Mouse (Mus musculus) limb, embryonic 11.5 days (tissue): ENCODE data around the gene Nlrc5. TPM values are rescaled to one million over a fixed set of nuclear protein-coding genes. Genes with fewer than 3 reads are reported as not detected.
A peak's percentile ranks its signal among the peaks of the same experiment; 100 is the strongest.

ENCODE experiments used
- ATAC-seq: fragments of 200-750 bp; cut with Nextera tagmentation; 2 replicates; pipeline ENCODE4 v1.8.0; 2017; ENCODE audit warnings: low read depth; ENCODE audit not compliant: insufficient number of reproducible peaks, low FRiP score, low TSS enrichment
- DNase-seq: peaks from one replicate; pipeline ENCODE4 v3.0.0-alpha.2; 2015; ENCODE audit warnings: low spot score
- H3K27ac ChIP-seq: fragments of 300-500 bp; sonication (generic); replicated peaks from 2 replicates; pipeline ENCODE4 v1.5.1; 2014; ENCODE audit warnings: low read depth, mild to moderate bottlenecking, low read length
- H3K27me3 ChIP-seq: fragments of 300-500 bp; sonication (generic); 2 replicates; pipeline ENCODE4 v1.6.1; 2014; ENCODE audit warnings: mild to moderate bottlenecking, low read length, mixed read lengths; ENCODE audit not compliant: control insufficient read depth, insufficient read depth
- H3K36me3 ChIP-seq: fragments of 300-500 bp; sonication (generic); 2 replicates; pipeline ENCODE4 v1.6.1; 2014; ENCODE audit warnings: mild to moderate bottlenecking, low read length, moderate library complexity, mixed read lengths; ENCODE audit not compliant: control insufficient read depth, insufficient read depth
- H3K4me1 ChIP-seq: fragments of 300-500 bp; sonication (generic); 2 replicates; pipeline ENCODE4 v1.6.1; 2014; ENCODE audit warnings: low read length, mixed read lengths; ENCODE audit not compliant: control insufficient read depth, insufficient read depth
- H3K4me2 ChIP-seq: fragments of 300-500 bp; sonication (generic); 2 replicates; pipeline ENCODE4 v1.6.1; 2014; ENCODE audit warnings: low read depth, mild to moderate bottlenecking, moderate library complexity; ENCODE audit not compliant: severe bottlenecking
- H3K4me3 ChIP-seq: fragments of 300-500 bp; sonication (generic); 2 replicates; pipeline ENCODE4 v1.5.1; 2014; ENCODE audit warnings: low read depth, low read length
- H3K9ac ChIP-seq: fragments of 300-500 bp; sonication (generic); 2 replicates; pipeline ENCODE4 v1.6.1; 2014; ENCODE audit warnings: mild to moderate bottlenecking, low read length
- H3K9me3 ChIP-seq: fragments of 300-500 bp; sonication (generic); 2 replicates; pipeline ENCODE4 v1.6.1; 2016; ENCODE audit warnings: low read length; ENCODE audit not compliant: control insufficient read depth
- WGBS: fragments of 180-500 bp; shearing (Covaris S2); extraction: QIAGEN DNeasy Blood & Tissue Kit; methylation state at CpG from one replicate; pipeline ENCODE4 v1.1.7; 2014; 5-methylcytosine and 5-hydroxymethylcytosine counted together
- polyA plus RNA-seq: library from polyadenylated mRNA; unstranded; fragments of >200 nt; fragmentation: Nextera tagmentation; extraction: Ambion mirVana; gene quantifications from 2 replicates; pipeline ENCODE4 v1.2.1, GENCODE M21; 2014

Nlrc5 gene
- polyA plus RNA-seq, 1 experiment from 2014 or later: 0.24 TPM

- Histone ChIP-seq H3K9me3 (no peaks in the 10 kb centered on the region), H3K27me3 (no peaks in the 10 kb centered on the region), H3K4me3 (no peak overlapping the region), H3K4me2 (no peak overlapping the region), H3K27ac (no peak overlapping the region), H3K36me3 (no peaks in the 10 kb centered on the region), H3K4me1 (no peaks in the 10 kb centered on the region), H3K9ac (no peak overlapping the region)
- 41% methylated on average over 1 of the region's 1 CpGs for WGBS
- DNase-seq: no peak
- no peak for ATAC-seq
Measured at GRCm38 (mm10) chr8:94516209-94516593, 82.0 kb downstream of the Nlrc5 start.

- no peak overlapping the region for H3K9ac ChIP-seq
- ATAC-seq (no peak), DNase-seq (no peak)
- H3K4me1 ChIP-seq: no peaks in the 10 kb centered on the region
- 60% methylated on average over 2 of the region's 3 CpGs for WGBS
- no peaks in the 10 kb centered on the region for H3K9me3 ChIP-seq
- H3K36me3 ChIP-seq: no peaks in the 10 kb centered on the region
- H3K4me3 ChIP-seq: no peak overlapping the region
- H3K27me3 ChIP-seq: no peaks in the 10 kb centered on the region
- H3K4me2 ChIP-seq: no peak overlapping the region
- H3K27ac ChIP-seq: no peak overlapping the region
Measured at GRCm38 (mm10) chr8:94516766-94517165, 82.6 kb downstream of the Nlrc5 start.

GRCm38 (mm10) chr8:94518331-94518730 lies 84.2 kb downstream of the Nlrc5 start:
- no peak for ATAC-seq
- Histone ChIP-seq H3K4me1 (no peaks in the 10 kb centered on the region), H3K4me3 (no peak overlapping the region), H3K9me3 (no peaks in the 10 kb centered on the region), H3K27me3 (no peaks in the 10 kb centered on the region), H3K27ac (no peak overlapping the region), H3K9ac (no peak overlapping the region), H3K36me3 (no peaks in the 10 kb centered on the region), H3K4me2 (no peak overlapping the region)
- no peak for DNase-seq
- 78% methylated on average over 10 of the region's 10 CpGs for WGBS

DNA sequence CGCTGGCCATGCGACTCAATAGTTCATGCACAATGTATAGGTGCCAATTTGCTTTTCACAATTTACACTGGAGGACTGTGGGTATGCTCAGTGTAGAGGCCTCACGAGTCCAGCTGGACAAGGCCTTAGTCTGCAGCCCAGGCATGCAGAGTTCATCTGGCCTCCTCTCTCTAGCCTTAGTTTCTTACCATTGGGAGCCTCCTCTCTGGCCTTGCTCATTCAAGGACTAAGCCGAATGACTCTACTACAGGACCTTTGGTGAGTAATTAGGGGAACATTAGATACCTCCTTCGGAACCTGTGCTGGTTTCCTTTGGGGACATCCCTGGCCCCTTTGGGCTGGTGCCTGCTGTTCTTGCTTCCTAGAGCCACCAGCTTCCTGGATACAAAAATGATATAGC lies 84.9 kb downstream of the Nlrc5 start:
- no peak overlapping the region for H3K4me3 ChIP-seq
- no peak overlapping the region for H3K9ac ChIP-seq
- ATAC-seq: no peak
- no peaks in the 10 kb centered on the region for H3K4me1 ChIP-seq
- H3K27me3 ChIP-seq: no peaks in the 10 kb centered on the region
- no peak overlapping the region for H3K4me2 ChIP-seq
- H3K9me3 ChIP-seq: no peaks in the 10 kb centered on the region
- H3K36me3 ChIP-seq: no peaks in the 10 kb centered on the region
- no peak for DNase-seq
- H3K27ac ChIP-seq: no peak overlapping the region
- WGBS: 95% methylated on average over 5 of the region's 5 CpGs

DNA sequence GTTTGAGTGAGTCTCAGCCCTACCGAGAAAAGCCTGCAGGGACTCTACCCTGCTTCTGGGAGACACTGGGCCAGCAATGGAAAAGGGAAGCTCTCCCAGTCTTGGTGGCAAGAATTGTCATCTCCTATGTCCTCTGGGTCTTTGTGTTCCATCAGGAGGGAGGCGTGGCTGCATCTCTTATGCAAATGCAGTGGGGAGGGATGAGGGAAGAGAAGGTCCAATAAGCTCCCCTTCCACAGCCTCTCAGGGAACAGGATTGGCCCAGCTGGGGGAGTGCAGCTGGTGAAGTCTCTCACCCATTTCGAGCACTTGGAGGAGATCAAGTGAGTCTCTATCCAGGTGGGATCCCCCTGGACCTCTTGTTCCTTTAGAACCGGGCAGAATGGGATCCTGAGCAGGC lies 87.3 kb downstream of the Nlrc5 start:
- no peak for DNase-seq
- H3K27ac ChIP-seq: no peak overlapping the region
- WGBS: 70% methylated on average over 4 of the region's 4 CpGs

DNA sequence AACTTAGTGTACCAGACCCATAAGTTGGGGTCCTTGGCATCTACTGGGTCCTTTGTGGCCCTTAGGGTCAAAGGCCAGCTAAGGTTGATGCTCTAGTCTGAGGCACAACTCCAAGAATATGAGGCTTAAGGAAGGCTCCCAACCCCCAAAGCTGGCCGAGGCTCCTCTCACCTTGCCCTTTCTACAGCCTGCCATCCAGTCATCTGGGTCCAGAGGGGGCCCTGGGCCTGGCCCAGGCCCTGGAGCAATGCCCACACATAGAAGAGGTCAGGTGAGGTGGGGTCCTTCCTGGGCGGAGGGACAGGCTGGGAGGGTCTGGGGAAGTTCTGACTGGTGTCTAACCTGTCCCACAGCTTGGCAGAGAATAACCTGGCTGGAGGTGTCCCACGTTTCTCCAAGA lies 88.3 kb downstream of the Nlrc5 start:
- H3K9me3 ChIP-seq: no peaks in the 10 kb centered on the region
- WGBS: 85% methylated on average over 3 of the region's 3 CpGs
- ATAC-seq (no peak), DNase-seq (no peak)
- no peaks in the 10 kb centered on the region for H3K27me3 ChIP-seq
- no peak overlapping the region for H3K9ac ChIP-seq
- no peak overlapping the region for H3K27ac ChIP-seq
- H3K4me3 ChIP-seq: no peak overlapping the region
- no peaks in the 10 kb centered on the region for H3K36me3 ChIP-seq
- no peaks in the 10 kb centered on the region for H3K4me1 ChIP-seq
- H3K4me2 ChIP-seq: no peak overlapping the region

More for the DNA sequence above, 87.3 kb downstream of the Nlrc5 start:
- no peaks in the 10 kb centered on the region for H3K9me3 ChIP-seq
- H3K4me3 ChIP-seq: no peak overlapping the region
- H3K4me2 ChIP-seq: no peak overlapping the region
- ATAC-seq: no peak
- H3K4me1 ChIP-seq: no peaks in the 10 kb centered on the region
- H3K36me3 ChIP-seq: no peaks in the 10 kb centered on the region
- H3K9ac ChIP-seq: no peak overlapping the region
- H3K27me3 ChIP-seq: no peaks in the 10 kb centered on the region

DNA sequence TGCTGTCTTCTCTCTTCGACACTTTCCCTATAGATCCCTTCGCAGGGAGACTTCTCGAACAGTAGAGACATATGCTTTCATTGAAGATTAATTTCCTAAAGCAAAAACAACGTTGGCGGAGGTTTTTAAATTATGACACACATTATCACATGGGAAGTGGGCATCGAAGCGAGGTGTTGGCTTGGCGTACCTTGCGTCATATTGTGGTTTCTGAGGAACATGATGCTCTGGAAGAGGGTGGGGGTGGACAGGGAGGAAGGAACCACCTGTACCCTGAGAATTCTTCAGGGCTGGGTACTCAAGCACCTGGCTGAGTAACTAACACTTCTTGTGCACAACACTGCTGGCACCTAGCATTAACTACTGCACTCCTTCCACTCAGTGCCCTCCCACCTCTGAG lies 90.4 kb downstream of the Nlrc5 start:
- WGBS: 84% methylated on average over 9 of the region's 9 CpGs
- no peak overlapping the region for H3K9ac ChIP-seq
- no peak overlapping the region for H3K4me3 ChIP-seq
- no peak overlapping the region for H3K27ac ChIP-seq
- DNase-seq (no peak), ATAC-seq (no peak)
- H3K4me1 ChIP-seq: no peaks in the 10 kb centered on the region
- no peaks in the 10 kb centered on the region for H3K9me3 ChIP-seq
- no peaks in the 10 kb centered on the region for H3K36me3 ChIP-seq
- no peaks in the 10 kb centered on the region for H3K27me3 ChIP-seq
- H3K4me2 ChIP-seq: no peak overlapping the region

DNA sequence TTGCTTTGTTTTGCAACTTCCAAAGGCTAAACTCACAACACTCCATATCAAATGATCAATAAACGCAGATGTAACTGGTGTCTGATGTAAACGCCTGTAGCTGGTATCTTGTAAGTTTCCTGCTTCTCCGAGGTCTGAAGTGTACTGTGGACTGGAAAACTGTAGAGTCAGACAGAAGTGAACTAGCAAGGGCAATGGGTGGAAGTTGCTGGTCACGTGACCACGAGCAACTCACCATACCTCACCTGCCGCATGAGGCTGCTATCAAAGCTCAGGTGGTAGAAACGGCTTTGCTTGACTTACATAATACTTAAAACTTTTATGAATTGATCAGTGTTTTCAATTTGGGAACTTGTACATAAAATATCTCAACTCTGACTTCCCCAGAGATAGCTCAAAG lies 93.0 kb downstream of the Nlrc5 start:
- Histone ChIP-seq H3K9ac (no peak overlapping the region), H3K9me3 (no peaks in the 10 kb centered on the region), H3K36me3 (no peaks in the 10 kb centered on the region), H3K27me3 (peaks cover 5% of the 10 kb centered on the region; the same call in 1 of the 2 replicates), H3K4me3 (no peak overlapping the region), H3K4me1 (no peaks in the 10 kb centered on the region), H3K4me2 (no peak overlapping the region), H3K27ac (no peak overlapping the region)
- DNase-seq (no peak), ATAC-seq (no peak)
- 81% methylated on average over 7 of the region's 7 CpGs for WGBS

DNA sequence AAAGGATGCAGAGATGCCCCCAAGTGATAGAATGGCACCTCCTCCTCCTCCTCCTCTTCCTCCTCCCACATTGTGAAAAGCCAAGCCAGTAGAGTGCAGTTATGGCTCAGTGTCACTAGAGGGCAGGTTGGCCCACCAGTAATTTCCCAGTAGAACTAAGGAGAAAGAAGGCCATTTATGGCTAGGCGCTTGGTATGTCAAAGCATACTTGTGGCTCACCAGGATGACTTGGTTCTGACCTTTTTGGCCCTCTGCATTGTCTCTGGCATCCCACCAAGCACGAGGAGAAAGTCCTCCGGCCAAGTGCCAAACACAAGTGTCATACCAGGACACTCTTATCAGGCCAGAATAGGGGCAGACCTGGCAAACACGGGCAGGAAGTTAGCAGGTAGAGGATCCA lies 94.1 kb downstream of the Nlrc5 start:
- Histone ChIP-seq H3K4me1 (no peaks in the 10 kb centered on the region), H3K4me2 (no peak overlapping the region), H3K9me3 (no peaks in the 10 kb centered on the region), H3K36me3 (no peaks in the 10 kb centered on the region), H3K9ac (no peak overlapping the region), H3K27me3 (peaks cover 9% of the 10 kb centered on the region; the same call in 1 of the 2 replicates), H3K27ac (no peak overlapping the region), H3K4me3 (no peak overlapping the region)
- ATAC-seq: no peak
- 52% methylated on average over 4 of the region's 4 CpGs for WGBS
- DNase-seq: peak; percentile 33
